Mouse (Mus musculus) embryonic facial prominence, embryonic 14.5 days (tissue): ENCODE measurements around the gene Mrpl53. TPM values are rescaled to one million over a fixed set of nuclear protein-coding genes. Genes with fewer than 3 reads are reported as not detected.

ENCODE experiments used
- ATAC-seq: fragments of 200-750 bp; cut with Nextera tagmentation; 2 replicates; pipeline ENCODE4 v1.8.0; 2017; ENCODE audit warnings: low read depth, moderate number of reproducible peaks, moderate TSS enrichment
- DNase-seq: peaks from one replicate; pipeline ENCODE4 v3.0.0-alpha.2; 2015; ENCODE audit warnings: low spot score
- H3K27ac ChIP-seq: fragments of 300-500 bp; sonication (generic); replicated peaks from 2 replicates; pipeline ENCODE4 v1.5.1; 2014; ENCODE audit warnings: low read depth, mild to moderate bottlenecking, low read length, moderate library complexity
- H3K27me3 ChIP-seq: fragments of 300-500 bp; sonication (generic); replicated peaks from 2 replicates; pipeline ENCODE4 v1.6.1; 2014; ENCODE audit warnings: low read length; ENCODE audit not compliant: control insufficient read depth, insufficient read depth
- H3K36me3 ChIP-seq: fragments of 300-500 bp; sonication (generic); 2 replicates; pipeline ENCODE4 v1.6.1; 2014; ENCODE audit warnings: low read length, mixed read lengths; ENCODE audit not compliant: control insufficient read depth, insufficient read depth
- H3K4me1 ChIP-seq: fragments of 300-500 bp; sonication (generic); 2 replicates; pipeline ENCODE4 v1.6.1; 2014; ENCODE audit warnings: antibody characterized with exemption, low read length; ENCODE audit not compliant: control insufficient read depth, insufficient read depth
- H3K4me2 ChIP-seq: fragments of 300-500 bp; sonication (generic); 2 replicates; pipeline ENCODE4 v1.6.1; 2014; ENCODE audit warnings: low read depth, mild to moderate bottlenecking, low read length, moderate library complexity, mixed read lengths
- H3K4me3 ChIP-seq: fragments of 300-500 bp; sonication (generic); 2 replicates; pipeline ENCODE4 v1.5.1; 2014; ENCODE audit warnings: low read depth, mild to moderate bottlenecking, low read length
- H3K9ac ChIP-seq: fragments of 300-500 bp; sonication (generic); 2 replicates; pipeline ENCODE4 v1.6.1; 2014; ENCODE audit warnings: low read depth, mild to moderate bottlenecking, low read length, moderate library complexity, mixed read lengths
- H3K9me3 ChIP-seq: fragments of 300-500 bp; sonication (generic); 2 replicates; pipeline ENCODE4 v1.6.1; 2016; ENCODE audit warnings: low read length; ENCODE audit not compliant: control insufficient read depth
- WGBS: fragments of 180-500 bp; shearing (Covaris S2); extraction: QIAGEN DNeasy Blood & Tissue Kit; methylation state at CpG from one replicate; pipeline ENCODE4 v1.1.7; 2014; 5-methylcytosine and 5-hydroxymethylcytosine counted together
- polyA plus RNA-seq: library from polyadenylated mRNA; unstranded; fragments of >200 nt; fragmentation: Nextera tagmentation; extraction: Ambion mirVana; gene quantifications from 2 replicates; pipeline ENCODE4 v1.2.1, GENCODE M21; 2014

Mrpl53 gene
- polyA plus RNA-seq, 1 experiment from 2014 or later = 145 TPM

DNA sequence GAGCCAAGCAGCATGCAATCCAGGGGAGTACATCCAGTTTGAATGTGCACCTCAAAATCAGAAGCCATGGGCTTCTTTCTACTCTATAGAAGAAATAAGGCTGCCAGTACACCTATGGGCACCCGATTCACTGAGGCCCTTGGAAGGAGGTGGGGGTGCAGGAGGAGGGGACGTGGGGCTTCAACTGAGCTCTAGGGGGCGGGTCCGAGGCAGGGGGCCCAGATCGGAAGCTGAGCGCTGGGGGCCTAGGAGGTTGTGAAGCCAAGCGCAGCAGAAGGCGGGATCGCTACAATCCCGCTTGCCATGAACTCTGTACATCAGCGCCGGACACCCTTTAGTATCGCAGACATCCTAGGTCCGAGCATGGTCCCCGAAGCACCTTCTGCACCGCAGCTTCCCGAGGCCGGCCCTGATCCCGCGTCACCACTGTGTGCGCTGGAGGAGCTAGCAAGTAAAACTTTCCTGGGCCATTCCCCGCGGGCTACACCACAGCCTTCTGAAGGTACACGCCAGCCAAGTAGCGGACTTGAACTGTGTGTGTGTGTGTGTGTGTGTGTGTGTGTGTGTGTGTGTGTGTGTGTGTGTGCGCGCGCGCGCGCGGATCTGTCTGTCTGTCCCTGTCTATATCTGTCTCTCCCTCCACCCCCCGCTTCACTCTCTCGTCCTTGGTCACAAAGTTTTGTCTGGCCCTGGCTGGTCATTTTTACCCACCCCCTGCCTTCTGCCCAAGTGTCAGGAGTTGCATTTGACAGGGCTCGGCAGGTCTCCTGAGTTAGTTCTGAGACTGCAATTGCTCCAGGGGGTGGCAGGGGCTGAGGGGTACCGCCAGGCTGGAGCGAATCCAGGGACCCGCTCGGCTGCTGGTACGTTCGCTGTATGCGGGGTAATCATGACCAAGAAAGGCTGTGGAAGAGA lies 22.5 kb upstream of the Mrpl53 start, which contains the start of gene Lbx2:
Lbx2 (plus strand) TSS at position 247 of the 915 bp plus-strand sequence.
- H3K4me1 ChIP-seq = peaks cover 15% of the 10 kb centered on the region
- peak within 1 kb of the TSS; percentile 30; the same call in 1 of the 2 replicates for H3K9ac ChIP-seq
- no peaks in the 10 kb centered on the region for H3K9me3 ChIP-seq
- ATAC-seq (no peak), DNase-seq (no peak)
- H3K27me3 ChIP-seq = peaks cover 83% of the 10 kb centered on the region
- H3K4me2 ChIP-seq = peak within 1 kb of the TSS; percentile 48
- H3K27ac ChIP-seq = no peak within 1 kb of the TSS
- H3K36me3 ChIP-seq = peaks cover 7% of the 10 kb centered on the region; the same call in 1 of the 2 replicates
- 4% methylated on average over 29 of the region's 42 CpGs for WGBS
- peak within 1 kb of the TSS; percentile 18 for H3K4me3 ChIP-seq

DNA sequence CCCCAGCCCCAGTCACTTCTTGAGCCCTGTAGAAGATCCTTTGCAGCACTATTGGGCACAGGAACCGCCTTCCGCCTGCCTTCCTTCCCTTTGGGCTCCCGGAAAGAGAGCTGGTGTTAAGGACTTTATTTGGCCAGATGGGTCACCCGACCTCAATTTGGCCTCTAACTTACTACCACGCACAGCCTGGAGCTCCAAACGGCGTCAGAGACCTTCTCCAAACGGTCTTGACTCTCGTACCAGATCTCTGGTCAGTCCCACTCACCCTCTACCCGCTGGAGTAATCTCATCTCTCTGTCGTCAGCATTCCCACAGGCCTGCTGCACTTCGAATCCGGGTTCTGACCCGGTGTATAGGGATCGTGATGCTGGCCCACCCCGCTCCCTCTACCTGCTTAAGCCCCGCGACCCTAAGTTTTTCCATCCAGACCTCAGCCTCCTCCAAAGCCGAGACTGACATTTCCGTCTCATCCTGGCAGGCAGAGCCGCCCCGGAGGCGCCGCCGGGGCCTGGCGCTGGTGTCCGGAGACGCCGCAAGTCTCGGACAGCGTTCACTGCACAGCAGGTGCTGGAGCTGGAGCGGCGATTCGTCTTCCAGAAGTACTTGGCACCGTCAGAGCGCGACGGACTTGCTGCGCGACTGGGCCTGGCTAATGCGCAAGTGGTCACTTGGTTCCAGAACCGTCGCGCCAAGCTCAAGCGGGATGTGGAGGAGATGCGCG lies 21.5 kb upstream of the Mrpl53 start:
- H3K27ac ChIP-seq = no peak overlapping the region
- H3K36me3 ChIP-seq = no peaks in the 10 kb centered on the region
- 4% methylated on average over 47 of the region's 47 CpGs for WGBS
- ATAC-seq (no peak), DNase-seq (no peak)
- no peaks in the 10 kb centered on the region for H3K9me3 ChIP-seq
- peaks cover 15% of the 10 kb centered on the region for H3K4me1 ChIP-seq
- H3K4me3 ChIP-seq = peak overlapping the region; percentile 27
- peaks cover 82% of the 10 kb centered on the region for H3K27me3 ChIP-seq
- 0 out of 2 replicates have a peak overlapping the region, but pooled peaks have one; percentile 30 for H3K9ac ChIP-seq
- peak overlapping the region; percentile 40 for H3K4me2 ChIP-seq

DNA sequence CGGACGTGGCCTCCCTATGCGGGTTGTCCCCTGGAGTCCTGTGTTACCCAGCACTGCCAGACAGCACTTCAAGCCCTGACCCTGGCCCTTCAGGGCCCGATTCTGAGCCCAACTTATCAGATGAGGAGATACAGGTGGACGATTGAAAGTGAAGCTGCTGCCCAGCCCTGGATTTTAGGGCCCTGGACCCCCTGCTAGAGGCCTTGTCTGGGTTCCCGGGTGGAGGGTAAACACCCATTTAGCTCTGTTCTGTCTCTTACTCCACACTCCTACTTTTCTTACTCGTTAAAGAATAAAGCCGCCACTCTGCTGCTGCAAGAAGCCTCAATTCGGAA lies 20.9 kb upstream of the Mrpl53 start:
- Histone ChIP-seq H3K27me3 (peaks cover 76% of the 10 kb centered on the region), H3K36me3 (no peaks in the 10 kb centered on the region), H3K4me2 (peak overlapping the region; percentile 40), H3K9me3 (no peaks in the 10 kb centered on the region), H3K9ac (no peak overlapping the region), H3K4me1 (peaks cover 15% of the 10 kb centered on the region), H3K4me3 (peak overlapping the region; percentile 27), H3K27ac (no peak overlapping the region)
- 9% methylated on average over 9 of the region's 9 CpGs for WGBS
- no peak for DNase-seq
- no peak for ATAC-seq

DNA sequence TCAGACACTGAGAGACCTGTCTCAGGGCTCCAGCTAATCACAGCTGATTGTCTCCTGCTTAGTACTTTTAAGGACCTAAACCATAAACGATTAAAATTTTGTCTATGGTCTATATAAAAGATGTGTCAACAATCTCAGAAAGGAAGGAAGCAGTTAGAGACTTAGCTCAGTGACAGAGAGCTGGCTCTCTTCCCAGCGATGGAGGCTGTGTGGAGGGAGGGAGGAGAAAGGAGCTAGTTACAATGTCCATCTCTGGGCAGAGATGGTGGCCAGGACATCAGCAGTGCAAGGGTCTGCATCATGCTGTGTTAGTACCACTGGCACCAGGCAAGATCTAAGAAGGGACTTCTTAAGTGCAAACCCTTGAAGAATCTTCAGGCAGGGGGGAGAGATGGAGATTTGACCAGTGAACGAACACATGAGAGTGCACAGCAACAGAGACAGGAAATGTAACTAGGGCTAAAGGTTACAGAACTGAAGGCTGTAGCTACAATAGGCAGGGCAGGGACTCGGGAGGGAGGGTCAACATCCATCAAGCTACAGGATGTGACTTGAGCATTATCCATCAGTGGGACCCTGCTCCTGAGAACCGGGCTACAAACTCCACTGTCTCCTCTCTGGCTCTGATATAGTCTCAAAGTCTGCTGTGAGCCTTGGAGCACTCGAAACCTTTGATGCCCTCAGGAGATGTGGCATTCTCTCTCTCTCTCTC lies 16.3 kb upstream of the Mrpl53 start:
- peaks cover 3% of the 10 kb centered on the region for H3K4me1 ChIP-seq
- H3K9me3 ChIP-seq = peaks cover 4% of the 10 kb centered on the region; the same call in 1 of the 2 replicates
- H3K4me3 ChIP-seq = no peak overlapping the region
- H3K36me3 ChIP-seq = no peaks in the 10 kb centered on the region
- DNase-seq (no peak), ATAC-seq (no peak)
- H3K4me2 ChIP-seq = no peak overlapping the region
- 31% methylated on average over 6 of the region's 6 CpGs for WGBS
- H3K27me3 ChIP-seq = peaks cover 32% of the 10 kb centered on the region
- no peak overlapping the region for H3K27ac ChIP-seq
- H3K9ac ChIP-seq = no peak overlapping the region

DNA sequence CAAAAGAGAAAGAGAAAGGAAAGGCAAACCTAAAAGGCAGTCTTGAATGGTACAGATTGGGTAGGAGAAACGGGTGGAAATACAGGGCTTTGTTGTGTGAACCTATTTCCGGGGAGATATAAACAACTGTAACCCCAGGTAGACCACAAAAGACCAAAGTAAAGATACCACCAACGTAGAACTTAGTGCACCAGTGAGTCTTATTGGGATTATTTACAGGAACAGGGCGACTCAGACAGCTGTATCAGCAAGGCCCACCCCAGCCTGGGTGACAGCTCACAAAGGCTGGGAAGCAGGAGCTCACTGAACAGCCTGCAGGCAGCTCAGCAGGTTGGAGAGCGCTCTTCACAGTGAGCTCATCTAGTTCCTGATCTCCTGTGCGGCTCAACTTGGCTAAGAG lies 12.9 kb upstream of the Mrpl53 start:
- no peaks in the 10 kb centered on the region for H3K4me1 ChIP-seq
- WGBS = 41% methylated on average over 6 of the region's 6 CpGs
- no peak overlapping the region for H3K4me2 ChIP-seq
- peaks cover 4% of the 10 kb centered on the region; the same call in 1 of the 2 replicates for H3K9me3 ChIP-seq
- no peak overlapping the region for H3K4me3 ChIP-seq
- no peak overlapping the region for H3K9ac ChIP-seq
- H3K27ac ChIP-seq = no peak overlapping the region
- DNase-seq (no peak), ATAC-seq (no peak)
- H3K27me3 ChIP-seq = 0 out of 2 replicates have a peak, but pooled peaks cover 5% of the 10 kb centered on the region
- no peaks in the 10 kb centered on the region for H3K36me3 ChIP-seq

DNA sequence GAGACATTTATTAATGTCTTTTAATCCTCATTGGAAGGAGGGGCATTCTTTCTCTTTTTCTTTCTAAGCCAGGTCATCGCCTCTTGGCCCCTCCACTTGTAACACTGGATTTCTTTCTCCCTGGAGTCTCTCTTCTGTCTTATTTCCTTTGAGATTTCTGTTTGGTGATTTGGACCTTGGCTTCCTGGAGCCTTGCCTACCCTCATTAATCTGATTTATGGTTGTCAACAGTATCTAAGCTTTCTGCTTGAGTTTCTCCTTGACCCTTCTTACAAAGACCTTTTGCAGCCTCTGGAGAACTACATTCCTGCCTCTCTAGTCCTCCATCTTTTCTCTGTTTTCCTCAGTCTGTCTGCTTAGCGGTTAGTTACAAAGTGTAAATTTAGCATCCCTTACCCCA lies 10.4 kb upstream of the Mrpl53 start:
- Histone ChIP-seq H3K4me1 (peaks cover 5% of the 10 kb centered on the region; the same call in 1 of the 2 replicates), H3K36me3 (no peaks in the 10 kb centered on the region), H3K4me2 (no peak overlapping the region), H3K27me3 (0 out of 2 replicates have a peak, but pooled peaks cover 5% of the 10 kb centered on the region), H3K27ac (no peak overlapping the region), H3K9ac (no peak overlapping the region), H3K9me3 (peaks cover 4% of the 10 kb centered on the region; the same call in 1 of the 2 replicates), H3K4me3 (no peak overlapping the region)
- DNase-seq (no peak), ATAC-seq (no peak)
- WGBS = 63% methylated on average over 2 of the region's 2 CpGs

DNA sequence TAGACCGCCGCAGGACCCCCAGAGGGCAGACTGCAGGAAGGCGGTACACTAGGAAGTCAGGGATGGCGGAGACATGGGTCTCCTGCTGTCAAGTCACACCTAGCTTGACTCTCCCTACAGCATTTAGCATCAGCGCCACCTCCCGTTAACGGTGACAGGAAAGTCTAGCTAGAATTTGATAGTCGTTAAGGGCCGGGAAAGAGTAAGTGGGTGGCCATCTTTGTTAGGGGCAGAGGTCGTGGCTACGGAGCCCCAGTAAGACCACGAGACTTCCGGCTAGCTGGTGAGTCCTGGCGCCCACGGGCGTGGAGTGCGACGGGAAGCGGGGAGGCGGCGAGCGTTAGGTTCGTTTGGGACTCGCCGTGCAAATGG lies 7.5 kb upstream of the Mrpl53 start, which contains the start of the genes Ccdc142 and Gm42688:
Ccdc142 (plus strand) TSS at position 286 of the 372 bp plus-strand sequence.
Gm42688 (plus strand) TSS at position 302 of the 372 bp plus-strand sequence.
- H3K4me1 ChIP-seq = peaks cover 5% of the 10 kb centered on the region; the same call in 1 of the 2 replicates
- H3K4me3 ChIP-seq = peak within 1 kb of the TSS; percentile 73
- H3K36me3 ChIP-seq = 0 out of 2 replicates have a peak, but pooled peaks cover 3% of the 10 kb centered on the region
- ATAC-seq (peak; percentile 89), DNase-seq (peak; percentile 94)
- no peaks in the 10 kb centered on the region for H3K9me3 ChIP-seq
- H3K27ac ChIP-seq = peak within 1 kb of the TSS; percentile 74
- H3K4me2 ChIP-seq = peak within 1 kb of the TSS; percentile 97
- 2% methylated on average over 11 of the region's 25 CpGs for WGBS
- H3K9ac ChIP-seq = peak within 1 kb of the TSS; percentile 73
- 0 out of 2 replicates have a peak, but pooled peaks cover 5% of the 10 kb centered on the region for H3K27me3 ChIP-seq
